ENCODE assay signal across 8 mouse cellular contexts in genomic region chrX:123103291-123104260, GRCm38 (mm10). TPM values are rescaled to one million over a fixed set of nuclear protein-coding genes. Genes with fewer than 3 reads are reported as not detected.
DNase-seq lines count a peak whose midpoint lies in the region; ATAC-seq and TF ChIP-seq lines count a peak whose summit lies in the region.

Cldn34c1 (plus strand) TSS chrX:123103495.

- WGBS in lung, embryonic 14.5 days, result 5% methylated on average over 47 of the region's 66 CpGs

- DNase-seq in Muller cell, postnatal 12 days (ENCODE audit: inconsistent ontology term), result peak; percentile 92
- DNase-seq in cerebellum, adult 9-11 months, result peak; percentile 87
- DNase-seq in layer of hippocampus, adult 9-10 months (ENCODE audit: low spot score), result peak; percentile 52
- DNase-seq in lung, embryonic 14.5 days, result peak; percentile 86
- peak; percentile 87 for DNase-seq in testis, postnatal 10 days (ENCODE audit: low spot score)

- ATAC-seq in frontal cortex, adult (ENCODE audit: low TSS enrichment), result peak; percentile 98
- ATAC-seq in hematopoietic stem cell, adult 5-6 weeks (replicated peaks in 1 of 2; ENCODE audit: insufficient read depth in 1 of 2, low FRiP score in 2 of 2, low TSS enrichment in 1 of 2, low read depth in 1 of 2, poor library complexity in 2 of 2, severe bottlenecking in 2 of 2), result peak; percentile 99 to 100
- peak; percentile 99 for ATAC-seq in lung, embryonic 14.5 days (ENCODE audit: insufficient read depth)
- peak; percentile 82 for ATAC-seq in neutrophil, adult 5-6 weeks (ENCODE audit: extremely low read depth, insufficient number of reproducible peaks, low FRiP score, poor library complexity, severe bottlenecking)

- TF ChIP-seq CTCF in lung, embryonic 14.5 days (IDR thresholded peaks at IDR 0.05; ENCODE audit: low read depth), result no peak

- peak within 1 kb of the TSS; percentile 47 for H3K4me2 ChIP-seq in lung, embryonic 14.5 days

- no peaks in the 10 kb centered on the region for H3K27me3 ChIP-seq in lung, embryonic 14.5 days (ENCODE audit: insufficient read depth, low read length)

- peak within 1 kb of the TSS; percentile 90 for H3K27ac ChIP-seq in lung, embryonic 14.5 days (ENCODE audit: low read depth)

- H3K9me3 ChIP-seq in lung, embryonic 14.5 days (ENCODE audit: low read depth, low read length), result no peaks in the 10 kb centered on the region

- no peaks in the 10 kb centered on the region for H3K4me1 ChIP-seq in lung, embryonic 14.5 days (ENCODE audit: insufficient read depth)

- peak within 1 kb of the TSS; percentile 48 for H3K4me3 ChIP-seq in lung, embryonic 14.5 days (ENCODE audit: low read depth, low read length)

- peak within 1 kb of the TSS; percentile 56 for H3K9ac ChIP-seq in lung, embryonic 14.5 days

- H3K36me3 ChIP-seq in lung, embryonic 14.5 days (ENCODE audit: insufficient read depth), result no peaks in the 10 kb centered on the region

RNA-seq across cellular contexts. Expression of gene Cldn34c1, which starts in this region (rescaled TPM):
- total RNA-seq in hematopoietic stem cell, adult 5-6 weeks (2017), result 9.8 and 12.0 TPM in 2 replicates
- polyA plus RNA-seq in lung, embryonic 14.5 days (2014; fragmentation: Nextera tagmentation; extraction: Ambion mirVana), result 13.2 and 14.5 TPM in 2 replicates
- total RNA-seq in neutrophil, adult 5-6 weeks (2017), result 0.81 and 1.2 TPM in 2 replicates

Comparison
In these comparisons a context has a peak if more than half of its experiments do, and no peak if none do; other contexts are left out.
1. Peak in every context shown above with its lines: DNase-seq, ATAC-seq, H3K4me3 ChIP-seq and H3K27ac ChIP-seq.